Mouse (Mus musculus): ENCODE data around the gene Avl9. TPM values are rescaled to one million over a fixed set of nuclear protein-coding genes. Genes with fewer than 3 reads are reported as not detected.

The Avl9 gene
- polyA plus RNA-seq, 1 experiment from 2014 or later: 8.6 TPM

GRCm38 (mm10) chr6:56756117-56756516 lies 41.4 kb downstream of the Avl9 start:
- WGBS: 90% methylated on average over 1 of the region's 1 CpGs
- Histone ChIP-seq H3K4me1 (no peaks in the 10 kb centered on the region), H3K27ac (no peak overlapping the region), H3K36me3 (peaks cover 59% of the 10 kb centered on the region), H3K4me3 (no peak overlapping the region), H3K27me3 (ENCODE audit: insufficient read depth, poor library complexity, severe bottlenecking) (no peaks in the 10 kb centered on the region), H3K9me3 (no peaks in the 10 kb centered on the region)
- no peak for DNase-seq (ENCODE audit: low spot score)

- Histone ChIP-seq H3K36me3 (peaks cover 53% of the 10 kb centered on the region), H3K4me3 (no peak overlapping the region), H3K9me3 (no peaks in the 10 kb centered on the region), H3K27ac (no peak overlapping the region), H3K27me3 (ENCODE audit: insufficient read depth, poor library complexity, severe bottlenecking) (no peaks in the 10 kb centered on the region), H3K4me1 (no peaks in the 10 kb centered on the region)
- DNase-seq (ENCODE audit: low spot score): no peak
- 89% methylated on average over 1 of the region's 1 CpGs for WGBS
Measured at GRCm38 (mm10) chr6:56759324-56759723, 44.6 kb downstream of the Avl9 start.

- H3K27me3 ChIP-seq (ENCODE audit: insufficient read depth, poor library complexity, severe bottlenecking): no peaks in the 10 kb centered on the region
- H3K4me1 ChIP-seq: no peaks in the 10 kb centered on the region
- no peaks in the 10 kb centered on the region for H3K9me3 ChIP-seq
- H3K36me3 ChIP-seq: peaks cover 13% of the 10 kb centered on the region; the same call in 1 of the 2 replicates
- no peak for DNase-seq (ENCODE audit: low spot score)
- no peak overlapping the region for H3K27ac ChIP-seq
- WGBS: 84% methylated on average over 3 of the region's 3 CpGs
- no peak overlapping the region for H3K4me3 ChIP-seq
Measured at GRCm38 (mm10) chr6:56765265-56765664, 50.6 kb downstream of the Avl9 start.

- no peak for DNase-seq (ENCODE audit: low spot score)
- 84% methylated on average over 4 of the region's 4 CpGs for WGBS
- peaks cover 13% of the 10 kb centered on the region; the same call in 1 of the 2 replicates for H3K36me3 ChIP-seq
- H3K27ac ChIP-seq: no peak overlapping the region
- no peaks in the 10 kb centered on the region for H3K27me3 ChIP-seq (ENCODE audit: insufficient read depth, poor library complexity, severe bottlenecking)
- H3K4me1 ChIP-seq: no peaks in the 10 kb centered on the region
- H3K4me3 ChIP-seq: no peak overlapping the region
- no peaks in the 10 kb centered on the region for H3K9me3 ChIP-seq
Measured at GRCm38 (mm10) chr6:56765696-56766095, 51.0 kb downstream of the Avl9 start.

- Histone ChIP-seq H3K9me3 (no peaks in the 10 kb centered on the region), H3K36me3 (peaks cover 61% of the 10 kb centered on the region), H3K4me3 (no peak overlapping the region), H3K27me3 (ENCODE audit: insufficient read depth, poor library complexity, severe bottlenecking) (no peaks in the 10 kb centered on the region), H3K27ac (no peak overlapping the region), H3K4me1 (no peaks in the 10 kb centered on the region)
- 76% methylated on average over 3 of the region's 3 CpGs for WGBS
- no peak for DNase-seq (ENCODE audit: low spot score)
Measured at GRCm38 (mm10) chr6:56775816-56776215, 61.1 kb downstream of the Avl9 start.

- 92% methylated on average over 5 of the region's 5 CpGs for WGBS
- Histone ChIP-seq H3K36me3 (peaks cover 80% of the 10 kb centered on the region), H3K4me1 (no peaks in the 10 kb centered on the region), H3K4me3 (no peak overlapping the region), H3K27me3 (ENCODE audit: insufficient read depth, poor library complexity, severe bottlenecking) (no peaks in the 10 kb centered on the region), H3K9me3 (no peaks in the 10 kb centered on the region), H3K27ac (no peak overlapping the region)
- DNase-seq (ENCODE audit: low spot score): no peak
Measured at GRCm38 (mm10) chr6:56779636-56780035, 64.9 kb downstream of the Avl9 start.

GRCm38 (mm10) chr6:56783561-56784272 lies 69.0 kb downstream of the Avl9 start:
- H3K27ac ChIP-seq: no peak overlapping the region
- H3K27me3 ChIP-seq (ENCODE audit: insufficient read depth, poor library complexity, severe bottlenecking): no peaks in the 10 kb centered on the region
- WGBS: 88% methylated on average over 4 of the region's 4 CpGs
- H3K4me3 ChIP-seq: no peak overlapping the region
- DNase-seq (ENCODE audit: low spot score): no peak
- no peaks in the 10 kb centered on the region for H3K4me1 ChIP-seq
- H3K9me3 ChIP-seq: no peaks in the 10 kb centered on the region
- peaks cover 69% of the 10 kb centered on the region for H3K36me3 ChIP-seq

- H3K4me1 ChIP-seq: no peaks in the 10 kb centered on the region
- H3K4me3 ChIP-seq: no peak overlapping the region
- WGBS: 81% methylated on average over 5 of the region's 5 CpGs
- H3K27me3 ChIP-seq (ENCODE audit: insufficient read depth, poor library complexity, severe bottlenecking): no peaks in the 10 kb centered on the region
- peaks cover 62% of the 10 kb centered on the region for H3K36me3 ChIP-seq
- H3K9me3 ChIP-seq: no peaks in the 10 kb centered on the region
- no peak for DNase-seq (ENCODE audit: low spot score)
- no peak overlapping the region for H3K27ac ChIP-seq
Measured at GRCm38 (mm10) chr6:56785068-56785467, 70.4 kb downstream of the Avl9 start.

- DNase-seq (ENCODE audit: low spot score): no peak
- H3K27ac ChIP-seq: no peak overlapping the region
- no peaks in the 10 kb centered on the region for H3K9me3 ChIP-seq
- no peaks in the 10 kb centered on the region for H3K4me1 ChIP-seq
- no peaks in the 10 kb centered on the region for H3K27me3 ChIP-seq (ENCODE audit: insufficient read depth, poor library complexity, severe bottlenecking)
- WGBS: 84% methylated on average over 2 of the region's 2 CpGs
- H3K36me3 ChIP-seq: peaks cover 43% of the 10 kb centered on the region
- H3K4me3 ChIP-seq: no peak overlapping the region
Measured at GRCm38 (mm10) chr6:56787668-56788067, 73.0 kb downstream of the Avl9 start.

GRCm38 (mm10) chr6:56789336-56789735 lies 74.6 kb downstream of the Avl9 start:
- DNase-seq (ENCODE audit: low spot score): no peak
- H3K27me3 ChIP-seq (ENCODE audit: insufficient read depth, poor library complexity, severe bottlenecking): no peaks in the 10 kb centered on the region
- 42% methylated on average over 3 of the region's 3 CpGs for WGBS
- H3K4me1 ChIP-seq: peaks cover 2% of the 10 kb centered on the region; the same call in 1 of the 2 replicates
- H3K9me3 ChIP-seq: no peaks in the 10 kb centered on the region
- H3K36me3 ChIP-seq: peaks cover 33% of the 10 kb centered on the region
- no peak overlapping the region for H3K4me3 ChIP-seq
- H3K27ac ChIP-seq: no peak overlapping the region

GRCm38 (mm10) chr6:56794834-56795233 lies 80.1 kb downstream of the Avl9 start:
- WGBS: 90% methylated on average over 5 of the region's 5 CpGs
- Histone ChIP-seq H3K9me3 (no peaks in the 10 kb centered on the region), H3K27ac (no peak overlapping the region), H3K4me1 (peaks cover 16% of the 10 kb centered on the region), H3K36me3 (no peaks in the 10 kb centered on the region), H3K27me3 (ENCODE audit: insufficient read depth, poor library complexity, severe bottlenecking) (no peaks in the 10 kb centered on the region), H3K4me3 (no peak overlapping the region)
- no peak for DNase-seq (ENCODE audit: low spot score)

GRCm38 (mm10) chr6:56796232-56796631 lies 81.5 kb downstream of the Avl9 start:
- Histone ChIP-seq H3K27ac (peak overlapping the region; percentile 99), H3K4me1 (peaks cover 16% of the 10 kb centered on the region), H3K9me3 (no peaks in the 10 kb centered on the region), H3K4me3 (peak overlapping the region; percentile 89), H3K27me3 (ENCODE audit: insufficient read depth, poor library complexity, severe bottlenecking) (no peaks in the 10 kb centered on the region), H3K36me3 (no peaks in the 10 kb centered on the region)
- 8% methylated on average over 8 of the region's 8 CpGs for WGBS
- no peak for DNase-seq (ENCODE audit: low spot score)

GRCm38 (mm10) chr6:56796668-56797141 lies 82.0 kb downstream of the Avl9 start:
- peak overlapping the region; percentile 89 for H3K4me3 ChIP-seq
- no peaks in the 10 kb centered on the region for H3K27me3 ChIP-seq (ENCODE audit: insufficient read depth, poor library complexity, severe bottlenecking)
- peaks cover 16% of the 10 kb centered on the region for H3K4me1 ChIP-seq
- peak overlapping the region; percentile 99 for H3K27ac ChIP-seq
- under 1% methylated on average over 16 of the region's 16 CpGs for WGBS
- no peaks in the 10 kb centered on the region for H3K36me3 ChIP-seq
- no peaks in the 10 kb centered on the region for H3K9me3 ChIP-seq
- DNase-seq (ENCODE audit: low spot score): peak; percentile 77
